Mouse (Mus musculus) kidney, adult 2 months (tissue): ENCODE measurements around the gene Cacna1b. TPM values are rescaled to one million over a fixed set of nuclear protein-coding genes. Genes with fewer than 3 reads are reported as not detected.

Experiments used
- DNase-seq: peaks from one replicate; pipeline ENCODE4 v3.0.0; 2021
- H3K27ac ChIP-seq: fragments of 200-500 bp; 2 replicates; pipeline ENCODE4 v1.5.1; 2012; ENCODE audit warnings: low read depth, low read length, control low read depth, inconsistent platforms; ENCODE audit not compliant: insufficient read depth
- H3K27me3 ChIP-seq: fragments of 200-500 bp; replicated peaks from 2 replicates; pipeline ENCODE4 v1.6.1; 2012; ENCODE audit warnings: mild to moderate bottlenecking, moderate library complexity, low read length, inconsistent platforms; ENCODE audit not compliant: control insufficient read depth, insufficient read depth
- H3K36me3 ChIP-seq: fragments of 200-500 bp; 2 replicates; pipeline ENCODE4 v1.6.1; 2012; ENCODE audit warnings: mild to moderate bottlenecking, moderate library complexity, low read length, inconsistent platforms; ENCODE audit not compliant: control insufficient read depth, insufficient read depth
- H3K4me1 ChIP-seq: fragments of 200-500 bp; 2 replicates; pipeline ENCODE4 v1.6.1; 2011; ENCODE audit warnings: low read length; ENCODE audit not compliant: control insufficient read depth, insufficient read depth
- H3K4me3 ChIP-seq: fragments of 200-500 bp; 2 replicates; pipeline ENCODE4 v1.5.1; 2011; ENCODE audit warnings: mild to moderate bottlenecking, low read depth, low read length, control low read depth; ENCODE audit not compliant: insufficient read depth
- CTCF ChIP-seq: fragments of 200-500 bp; conservative IDR thresholded peaks from 2 replicates; pipeline ENCODE4 v1.5.1; 2011; ENCODE audit warnings: low read depth, mild to moderate bottlenecking, control low read depth, low read length, moderate library complexity, mixed read lengths; ENCODE audit not compliant: insufficient read depth, insufficient read length
- POLR2A ChIP-seq: fragments of 200-500 bp; IDR thresholded peaks from one replicate; pipeline ENCODE4 v1.6.1; 2011; ENCODE audit warnings: low read depth, low read length, control low read depth
- WGBS: fragments of 180-500 bp; shearing (Covaris S2); methylation state at CpG from one replicate; pipeline ENCODE4 v1.1.7; 2018; 5-methylcytosine and 5-hydroxymethylcytosine counted together
- polyA plus RNA-seq: library from polyadenylated mRNA; depleted of rRNA; stranded (reverse); fragments of >200 nt; gene quantifications from 2 replicates; pipeline ENCODE4 v1.2.3, GENCODE M21; 2012; rRNA removed

The Cacna1b gene
- 0.03 and 1.2 TPM in 2 replicates for polyA plus RNA-seq

- H3K4me1 ChIP-seq, result no peaks in the 10 kb centered on the region
- peaks cover 5% of the 10 kb centered on the region for H3K27me3 ChIP-seq
- whole genome bisulfite sequencing, result 1% methylated on average over 42 of the region's 42 CpGs
- peak within 1 kb of the TSS; percentile 28; the same call in 1 of the 2 replicates for H3K4me3 ChIP-seq
- H3K27ac ChIP-seq, result no peak within 1 kb of the TSS
- TF ChIP-seq CTCF (no peak), POLR2A (no peak)
- peak; percentile 3 for DNase-seq
- no peaks in the 10 kb centered on the region for H3K36me3 ChIP-seq
Measured at GRCm38 (mm10) chr2:24763115-24763557, at the start of gene Cacna1b. Cacna1b (minus strand) TSS chr2:24763152.

GRCm38 (mm10) chr2:24809746-24810145 is 46.8 kb upstream of the Cacna1b start:
- H3K4me3 ChIP-seq, result no peak overlapping the region
- no peak for DNase-seq
- H3K27ac ChIP-seq, result no peak overlapping the region
- peaks cover 5% of the 10 kb centered on the region for H3K36me3 ChIP-seq
- H3K4me1 ChIP-seq, result peaks cover 5% of the 10 kb centered on the region; the same call in 1 of the 2 replicates
- 85% methylated on average over 3 of the region's 3 CpGs for WGBS
- TF ChIP-seq CTCF (no peak), POLR2A (no peak)
- H3K27me3 ChIP-seq, result no peaks in the 10 kb centered on the region

GRCm38 (mm10) chr2:24807691-24808090 is 44.7 kb upstream of the Cacna1b start:
- Histone ChIP-seq H3K4me3 (no peak overlapping the region), H3K27me3 (no peaks in the 10 kb centered on the region), H3K4me1 (peaks cover 5% of the 10 kb centered on the region; the same call in 1 of the 2 replicates), H3K36me3 (peaks cover 3% of the 10 kb centered on the region), H3K27ac (no peak overlapping the region)
- TF ChIP-seq CTCF (no peak), POLR2A (no peak)
- DNase-seq, result no peak
- 72% methylated on average over 10 of the region's 10 CpGs for WGBS

GRCm38 (mm10) chr2:24807036-24807435 is 44.1 kb upstream of the Cacna1b start:
- Histone ChIP-seq H3K27ac (no peak overlapping the region), H3K27me3 (no peaks in the 10 kb centered on the region), H3K36me3 (peaks cover 3% of the 10 kb centered on the region), H3K4me3 (no peak overlapping the region), H3K4me1 (peaks cover 5% of the 10 kb centered on the region; the same call in 1 of the 2 replicates)
- DNase-seq, result no peak
- WGBS, result 84% methylated on average over 3 of the region's 3 CpGs
- TF ChIP-seq POLR2A, result no peak
- TF ChIP-seq CTCF, result no peak

GRCm38 (mm10) chr2:24806143-24806542 is 43.2 kb upstream of the Cacna1b start:
- TF ChIP-seq POLR2A (no peak), CTCF (no peak)
- DNase-seq, result no peak
- 86% methylated on average over 6 of the region's 6 CpGs for WGBS
- no peak overlapping the region for H3K27ac ChIP-seq
- no peak overlapping the region for H3K4me3 ChIP-seq
- peaks cover 8% of the 10 kb centered on the region for H3K36me3 ChIP-seq
- H3K4me1 ChIP-seq, result peaks cover 5% of the 10 kb centered on the region; the same call in 1 of the 2 replicates
- H3K27me3 ChIP-seq, result no peaks in the 10 kb centered on the region

- Histone ChIP-seq H3K27ac (no peak overlapping the region), H3K4me1 (peaks cover 5% of the 10 kb centered on the region; the same call in 1 of the 2 replicates), H3K36me3 (peaks cover 8% of the 10 kb centered on the region), H3K27me3 (no peaks in the 10 kb centered on the region), H3K4me3 (no peak overlapping the region)
- 94% methylated on average over 4 of the region's 4 CpGs for WGBS
- TF ChIP-seq POLR2A (no peak), CTCF (no peak)
- no peak for DNase-seq
Measured at GRCm38 (mm10) chr2:24805621-24806020, 42.7 kb upstream of the Cacna1b start.

- peaks cover 6% of the 10 kb centered on the region for H3K36me3 ChIP-seq
- no peak for DNase-seq
- 79% methylated on average over 5 of the region's 5 CpGs for WGBS
- TF ChIP-seq CTCF, result no peak
- no peak for TF ChIP-seq POLR2A
- H3K4me1 ChIP-seq, result no peaks in the 10 kb centered on the region
- H3K4me3 ChIP-seq, result no peak overlapping the region
- no peaks in the 10 kb centered on the region for H3K27me3 ChIP-seq
- H3K27ac ChIP-seq, result no peak overlapping the region
Measured at GRCm38 (mm10) chr2:24796833-24797457, 34.0 kb upstream of the Cacna1b start.

GRCm38 (mm10) chr2:24787250-24787649 is 24.3 kb upstream of the Cacna1b start:
- H3K36me3 ChIP-seq, result no peaks in the 10 kb centered on the region
- H3K27ac ChIP-seq, result no peak overlapping the region
- no peaks in the 10 kb centered on the region for H3K27me3 ChIP-seq
- DNase-seq, result no peak
- 60% methylated on average over 4 of the region's 4 CpGs for WGBS
- TF ChIP-seq POLR2A, result no peak
- no peak for TF ChIP-seq CTCF
- H3K4me1 ChIP-seq, result no peaks in the 10 kb centered on the region
- H3K4me3 ChIP-seq, result no peak overlapping the region
